Mouse (Mus musculus) bone marrow, adult 2 months (tissue): ENCODE results near the gene Tmem256.

Source experiments
- CTCF ChIP-seq: fragments of 200-500 bp; IDR thresholded peaks from 2 replicates; pipeline ENCODE4 v1.5.1; 2011; ENCODE audit warnings: low read length, control low read depth; ENCODE audit not compliant: control insufficient read depth, insufficient read depth
- POLR2A ChIP-seq: fragments of 200-500 bp; IDR thresholded peaks from 2 replicates; pipeline ENCODE4 v1.6.1; 2011; ENCODE audit warnings: low read depth, mild to moderate bottlenecking, control low read depth, low read length, borderline replicate concordance; ENCODE audit not compliant: control insufficient read depth

DNA sequence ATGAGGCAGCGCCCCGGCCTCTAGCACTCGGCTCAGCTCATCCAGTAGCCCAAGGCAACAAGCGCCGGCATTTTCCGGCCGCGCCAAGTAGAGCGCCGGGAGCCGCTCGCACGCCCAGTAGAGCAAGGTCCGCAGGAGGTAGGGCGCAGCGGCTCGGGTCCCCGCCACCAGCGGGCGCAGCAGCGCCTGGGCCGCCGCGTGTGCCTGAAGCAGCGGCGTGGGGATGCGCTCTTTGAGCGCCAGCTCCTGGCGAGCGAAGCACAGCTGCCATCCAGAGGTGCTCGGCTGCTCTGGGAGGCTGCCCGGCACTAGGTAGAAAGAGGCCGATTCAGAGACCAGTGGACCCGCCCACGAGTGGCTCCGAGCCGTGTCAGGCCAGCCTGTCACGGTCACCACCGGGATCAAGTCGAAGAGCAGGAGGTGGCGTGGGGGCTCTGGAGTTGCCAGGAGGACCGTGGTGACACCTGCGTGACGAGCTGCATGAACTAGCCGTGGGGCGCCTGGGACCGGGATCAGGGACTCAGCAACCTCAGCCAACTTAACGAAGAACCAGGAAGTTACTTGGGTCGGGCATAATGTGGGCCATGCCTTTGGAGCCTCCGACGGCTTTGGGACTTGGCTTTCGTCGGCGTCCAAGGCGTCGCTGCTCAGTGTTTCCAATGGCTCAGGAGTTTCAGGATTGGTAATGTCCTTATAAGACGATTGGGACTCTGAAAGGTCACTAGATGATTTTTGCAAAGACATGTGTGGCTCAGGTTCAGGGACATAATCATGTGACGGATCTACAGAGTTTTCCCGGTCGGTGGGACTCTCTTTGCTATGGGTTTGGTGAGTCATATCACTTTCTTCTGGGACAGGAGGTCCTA is 34.3 kb upstream of the Tmem256 start:
- TF ChIP-seq CTCF (peak; percentile 65; the same call in 1 of the 2 replicates), POLR2A (no peak)
